Mouse (Mus musculus): ENCODE results near the gene Rbm4.

Rbm4 gene

DNA sequence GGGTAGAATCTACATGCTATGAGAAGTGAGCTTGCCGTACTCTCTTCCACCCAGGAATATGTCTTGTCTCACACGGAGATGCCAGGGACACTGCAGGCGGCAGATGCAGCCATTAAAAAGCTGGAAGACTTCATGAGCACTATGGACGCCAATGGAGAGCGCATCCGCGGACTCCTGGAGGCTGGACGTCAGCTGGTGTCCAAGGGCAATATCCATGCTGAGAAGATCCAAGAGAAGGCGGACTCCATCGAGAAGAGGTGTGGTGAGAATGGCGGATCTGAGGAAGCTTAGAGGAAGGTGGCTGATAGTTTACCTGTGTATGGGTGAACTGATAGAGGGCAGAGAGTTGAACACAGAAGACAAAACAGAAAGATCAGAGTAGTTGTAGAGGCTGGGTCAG lies 54.6 kb downstream of the Rbm4 start:
- no peak for DNase-seq

DNA sequence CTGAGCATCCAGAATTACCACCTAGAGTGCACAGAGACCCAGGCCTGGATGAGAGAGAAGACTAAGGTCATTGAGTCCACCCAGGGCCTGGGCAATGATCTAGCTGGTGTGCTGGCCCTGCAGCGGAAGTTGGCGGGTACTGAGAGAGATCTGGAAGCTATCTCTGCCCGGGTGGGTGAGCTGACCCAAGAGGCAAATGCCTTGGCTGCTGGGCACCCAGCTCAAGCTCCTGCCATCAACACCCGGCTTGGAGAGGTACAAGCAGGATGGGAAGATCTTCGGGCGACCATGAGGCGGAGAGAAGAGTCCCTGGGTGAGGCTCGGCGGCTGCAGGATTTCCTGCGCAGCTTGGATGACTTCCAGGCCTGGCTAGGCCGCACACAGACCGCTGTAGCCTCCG lies 55.8 kb downstream of the Rbm4 start:
- no peak for DNase-seq

All from lung, postnatal 4 days (tissue).